21 mouse cellular contexts compared by ENCODE assay signal in genomic region chr14:73607732-73608131, GRCm38 (mm10). TPM values are rescaled to one million over a fixed set of nuclear protein-coding genes. Genes with fewer than 3 reads are reported as not detected.
DNase-seq lines count a peak whose midpoint lies in the region; ATAC-seq lines count a peak whose summit lies in the region.
"Had no signal": no experiment of that assay in that cellular context is flagged by ENCODE, and none has a peak within 500 bp of the region (broad histone marks: within the 10 kb centered on the region; RNA-seq: fewer than 3 reads in every experiment).

No protein-coding gene starts in this region.

- 15% methylated on average over 4 of the region's 4 CpGs for WGBS in kidney, embryonic 14.5 days

- H3K4me2 ChIP-seq in kidney, embryonic 14.5 days (replicated peaks; ENCODE audit: low read depth, low read length), result no peak overlapping the region
- H3K4me2 ChIP-seq: forebrain, embryonic 13.5 days; liver, embryonic 15.5 days; midbrain, embryonic 12.5 days; neural tube, embryonic 13.5 days had no signal

- ATAC-seq in kidney, embryonic 14.5 days (ENCODE audit: low FRiP score, low TSS enrichment), result peak; percentile 53
- ATAC-seq: forebrain, embryonic 13.5 days had no signal

- DNase-seq in kidney, postnatal 36 days, result no peak
- DNase-seq in 416B (ENCODE audit: low read depth) (peak; percentile 29), liver (no peak)
- peak; percentile 67 to 74 for DNase-seq in adrenal gland, postnatal 36 days
- peak; percentile 33 for DNase-seq in lung, postnatal 10 days
- DNase-seq in urinary bladder, adult 2 months (ENCODE audit: low spot score), result no peak
- no peak for DNase-seq in spleen, postnatal 36 days (ENCODE audit: low spot score in 2 of 2)
- DNase-seq: cerebellum, adult 9-10 months; heart, adult 2 months; kidney, adult 9 months had no signal

- peaks cover 6% of the 10 kb centered on the region; the same call in 1 of the 2 replicates for H3K4me1 ChIP-seq in kidney, embryonic 14.5 days (ENCODE audit: control insufficient read depth, insufficient read depth, low read length)
- H3K4me1 ChIP-seq: forebrain, embryonic 13.5 days; liver, embryonic 15.5 days; midbrain, embryonic 12.5 days had no signal

- no peak overlapping the region for H3K4me3 ChIP-seq in kidney, embryonic 14.5 days (ENCODE audit: low read length)
- H3K4me3 ChIP-seq: forebrain, embryonic 13.5 days; heart, adult 2 months; liver, embryonic 15.5 days; midbrain, embryonic 12.5 days; neural tube, embryonic 13.5 days had no signal

- no peak overlapping the region for H3K9ac ChIP-seq in kidney, embryonic 14.5 days (ENCODE audit: low read depth, low read length)
- H3K9ac ChIP-seq: forebrain, embryonic 13.5 days; liver, embryonic 15.5 days; midbrain, embryonic 12.5 days; neural tube, embryonic 13.5 days had no signal

- H3K9me3 ChIP-seq in kidney, embryonic 14.5 days (ENCODE audit: control insufficient read depth, low read length), result no peaks in the 10 kb centered on the region
- H3K9me3 ChIP-seq: forebrain, embryonic 13.5 days; G1E; liver, embryonic 15.5 days; midbrain, embryonic 12.5 days; neural tube, embryonic 13.5 days had no signal

- H3K27ac ChIP-seq in kidney, embryonic 14.5 days (ENCODE audit: low read depth, low read length), result no peak overlapping the region
- H3K27ac ChIP-seq: forebrain, embryonic 13.5 days; heart, adult 2 months; liver, embryonic 15.5 days; midbrain, embryonic 12.5 days; neural tube, embryonic 13.5 days had no signal

- H3K27me3 ChIP-seq in kidney, embryonic 14.5 days (ENCODE audit: control insufficient read depth, insufficient read depth, low read length), result no peaks in the 10 kb centered on the region
- H3K27me3 ChIP-seq: forebrain, embryonic 13.5 days; liver, embryonic 15.5 days; midbrain, embryonic 12.5 days; neural tube, embryonic 13.5 days had no signal

- peaks cover 6% of the 10 kb centered on the region; the same call in 1 of the 2 replicates for H3K36me3 ChIP-seq in kidney, embryonic 14.5 days (ENCODE audit: control insufficient read depth, insufficient read depth, low read length)
- H3K36me3 ChIP-seq: liver, embryonic 15.5 days had no signal

RNA-seq across cellular contexts. Expression of gene Gm21750, which starts 53.3 kb away (rescaled TPM):
- not detected in 2 replicates for polyA plus RNA-seq in kidney, embryonic 14.5 days (2014; fragmentation: Nextera tagmentation; extraction: Ambion mirVana)
- not detected for total RNA-seq in adrenal gland, postnatal 36 days (2021)
- polyA plus RNA-seq in urinary bladder, adult 2 months (2012; rRNA removed), result not detected in 2 replicates
- total RNA-seq: heart, adult 2 months; left cerebral cortex, adult 18-20 months had no signal
- polyA plus RNA-seq: embryonic facial prominence, embryonic 14.5 days; forebrain, embryonic 13.5 days; G1E; heart, adult 2 months; heart, postnatal 0 days; limb, embryonic 11.5 days; liver, embryonic 15.5 days; midbrain, embryonic 12.5 days; neural tube, embryonic 13.5 days; spleen, adult 2 months had no signal

RNA-seq across cellular contexts. Expression of gene Nudt15, which starts 59.7 kb away (rescaled TPM):
- 7.6 and 12.1 TPM in 2 replicates for polyA plus RNA-seq in kidney, embryonic 14.5 days (2014; fragmentation: Nextera tagmentation; extraction: Ambion mirVana)
- total RNA-seq in adrenal gland, postnatal 36 days (2021), result 1 to 10 TPM; 7.6 to 7.8 TPM
- 1.7 and 2.2 TPM in 2 replicates for polyA plus RNA-seq in urinary bladder, adult 2 months (2012; rRNA removed)

Comparison
In these comparisons a context has a peak if more than half of its experiments do, and no peak if none do; other contexts are left out.
1. DNase-seq: peak in 416B (single experiment), adrenal gland, postnatal 36 days (2 of 2) and lung, postnatal 10 days (single experiment); none in kidney, postnatal 36 days (0 of 2), liver (single experiment), urinary bladder, adult 2 months (single experiment) and spleen, postnatal 36 days (0 of 2).